Mouse (Mus musculus) heart, adult 2 months (tissue): Measurements from ENCODE around the gene Micu1. TPM values are rescaled to one million over a fixed set of nuclear protein-coding genes. Genes with fewer than 3 reads are reported as not detected.

Experiments
- DNase-seq, 2 experiments: peaks; one replicate each; pipeline ENCODE4 v3.0.0; 2021
- H3K27ac ChIP-seq: fragments of 200-600 bp; 2 replicates; pipeline ENCODE4 v1.8.1; 2022
- H3K27me3 ChIP-seq: fragments of 200-500 bp; 2 replicates; pipeline ENCODE4 v1.6.1; 2012; ENCODE audit warnings: mild to moderate bottlenecking, low read length, inconsistent platforms, mixed read lengths; ENCODE audit not compliant: control insufficient read depth, insufficient read depth
- H3K36me3 ChIP-seq: fragments of 200-500 bp; 2 replicates; pipeline ENCODE4 v1.6.1; 2012; ENCODE audit warnings: low read length, inconsistent platforms; ENCODE audit not compliant: control insufficient read depth, insufficient read depth
- H3K4me1 ChIP-seq: fragments of 200-500 bp; 2 replicates; pipeline ENCODE4 v1.6.1; 2011; ENCODE audit warnings: low read length; ENCODE audit not compliant: control insufficient read depth, insufficient read depth
- H3K4me3 ChIP-seq: fragments of 200-600 bp; 2 replicates; pipeline ENCODE4 v1.8.1; 2022
- H3K79me2 ChIP-seq: fragments of 200-500 bp; replicated peaks from 2 replicates; pipeline ENCODE4 v1.6.1; 2012; ENCODE audit warnings: mild to moderate bottlenecking, inconsistent platforms, low read length, moderate library complexity, mixed read lengths; ENCODE audit not compliant: control insufficient read depth, insufficient read depth
- H3K9ac ChIP-seq: fragments of 200-500 bp; 2 replicates; pipeline ENCODE4 v1.6.1; 2012; ENCODE audit warnings: low read depth, mild to moderate bottlenecking, control low read depth, inconsistent platforms, low read length, mixed read lengths
- CTCF ChIP-seq: fragments of 200-600 bp; IDR thresholded peaks from 2 replicates; pipeline ENCODE4 v1.8.1; 2022; ENCODE audit warnings: antibody characterized with exemption, mild to moderate bottlenecking, moderate library complexity
- EP300 ChIP-seq: fragments of 200-500 bp; IDR thresholded peaks from 2 replicates; pipeline ENCODE4 v1.6.1; 2011; ENCODE audit warnings: low read depth, low read length, control low read depth; ENCODE audit not compliant: insufficient read depth
- POLR2A ChIP-seq: fragments of 200-500 bp; IDR thresholded peaks from 2 replicates; pipeline ENCODE4 v1.6.1; 2011; ENCODE audit warnings: mild to moderate bottlenecking, low read depth, low read length, control low read depth; ENCODE audit not compliant: insufficient read depth
- WGBS: fragments of 180-500 bp; shearing (Covaris S2); methylation state at CpG from one replicate; pipeline ENCODE4 v1.1.7; 2018; 5-methylcytosine and 5-hydroxymethylcytosine counted together
- intact Hi-C: fragments of 180-260 bp; cut with DNase I; formaldehyde crosslinking; loops from one replicate; pipeline ENCODE4 v1.15.1; 2025
- polyA plus RNA-seq: library from polyadenylated mRNA; depleted of rRNA; stranded (reverse); fragments of >200 nt; gene quantifications from 2 replicates; pipeline ENCODE4 v1.2.3, GENCODE M21; 2012
- total RNA-seq, 2 experiments: library from RNA; stranded (reverse); gene quantifications; 2 replicates each; pipeline ENCODE4 v1.2.3; 2021

The Micu1 gene
- total and polyA plus RNA-seq, 3 experiments = 14.1 to 19.7 (median 17.6) TPM

DNA sequence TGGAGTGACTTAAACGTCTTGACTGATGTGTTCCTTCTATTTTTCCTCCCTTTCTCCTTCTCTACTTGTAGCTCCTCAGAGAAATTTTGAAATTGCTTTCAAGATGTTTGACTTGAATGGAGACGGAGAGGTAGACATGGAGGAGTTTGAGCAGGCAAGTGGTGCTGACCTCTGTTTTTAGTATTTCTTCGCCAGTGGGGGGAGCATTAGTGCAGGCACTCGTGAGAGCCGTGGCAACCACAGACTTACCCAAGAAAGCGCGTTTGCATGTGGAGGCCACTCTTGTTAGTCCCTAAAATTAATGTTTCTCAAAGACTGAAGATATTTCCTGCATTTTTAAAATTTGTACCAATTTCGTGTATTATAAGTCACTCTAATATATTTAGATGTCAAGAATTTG, 85.6 kb downstream of the Micu1 start:
- no peak overlapping the region for H3K9ac ChIP-seq
- no peak for DNase-seq
- H3K36me3 ChIP-seq = no peaks in the 10 kb centered on the region
- no peak overlapping the region for H3K27ac ChIP-seq
- no peaks in the 10 kb centered on the region for H3K4me1 ChIP-seq
- no peaks in the 10 kb centered on the region for H3K27me3 ChIP-seq
- H3K79me2 ChIP-seq = no peaks in the 10 kb centered on the region
- TF ChIP-seq POLR2A (no peak), EP300 (no peak), CTCF (no peak)
- intact Hi-C loops = no loop called here
- 88% methylated on average over 8 of the region's 8 CpGs for WGBS
- no peak overlapping the region for H3K4me3 ChIP-seq

DNA sequence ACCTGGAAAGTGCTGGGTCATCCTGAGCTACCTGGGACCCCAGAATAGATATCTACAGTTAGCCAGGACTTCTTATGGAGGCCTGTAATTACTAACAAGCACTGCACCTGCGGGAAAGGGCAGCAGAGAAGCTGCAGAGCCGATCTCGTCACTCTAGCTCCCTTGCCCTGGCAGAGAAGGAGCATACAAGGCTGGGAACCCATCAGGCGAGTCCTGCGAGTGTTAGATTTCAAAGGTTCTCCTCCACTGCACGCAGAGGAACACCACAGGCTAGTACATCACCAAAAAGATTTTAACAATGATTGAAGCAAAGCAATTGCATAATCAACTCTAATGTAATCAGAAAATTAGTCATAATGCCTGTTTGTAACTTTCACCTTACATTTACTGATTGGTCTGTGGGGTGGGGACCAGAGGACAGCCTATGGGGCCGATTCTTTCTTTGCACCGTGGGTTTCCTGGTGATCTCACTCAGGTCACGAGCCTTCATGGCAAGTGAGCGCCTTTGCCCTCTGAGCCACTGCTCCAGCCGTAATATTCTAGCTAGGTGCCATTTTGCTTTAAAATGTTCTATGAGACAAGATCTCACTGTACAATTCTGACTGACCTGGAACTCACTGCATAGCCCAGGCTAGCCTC, 88.1 kb downstream of the Micu1 start:
- Histone ChIP-seq H3K4me1 (no peaks in the 10 kb centered on the region), H3K36me3 (no peaks in the 10 kb centered on the region), H3K4me3 (no peak overlapping the region), H3K79me2 (no peaks in the 10 kb centered on the region), H3K9ac (no peak overlapping the region), H3K27ac (no peak overlapping the region), H3K27me3 (no peaks in the 10 kb centered on the region)
- TF ChIP-seq CTCF (no peak), EP300 (no peak), POLR2A (no peak)
- no peak for DNase-seq
- WGBS = 93% methylated on average over 11 of the region's 11 CpGs
- intact Hi-C loops = no loop called here

DNA sequence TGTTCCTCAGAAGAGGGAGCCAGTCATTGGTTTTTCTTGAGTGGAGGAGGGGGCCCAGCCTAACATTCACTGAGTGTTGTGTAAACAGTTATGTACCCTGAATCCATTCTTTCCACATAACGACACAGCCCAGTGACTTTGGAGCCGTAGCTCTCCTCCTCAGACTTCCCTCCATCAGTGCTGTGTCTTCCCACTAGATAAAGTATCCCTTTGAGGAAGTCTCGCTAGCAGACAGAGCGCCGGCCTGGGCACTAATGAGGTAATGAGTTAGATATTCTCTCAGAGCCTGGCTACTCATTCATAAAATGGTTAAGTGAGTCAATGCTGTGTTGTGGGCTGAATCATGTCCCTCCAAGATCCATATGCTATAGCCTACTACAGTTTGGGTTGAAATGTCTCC, 89.6 kb downstream of the Micu1 start:
- Histone ChIP-seq H3K4me1 (no peaks in the 10 kb centered on the region), H3K9ac (no peak overlapping the region), H3K27ac (no peak overlapping the region), H3K4me3 (no peak overlapping the region), H3K27me3 (no peaks in the 10 kb centered on the region), H3K79me2 (no peaks in the 10 kb centered on the region), H3K36me3 (no peaks in the 10 kb centered on the region)
- no peak for DNase-seq
- intact Hi-C loops = no loop called here
- TF ChIP-seq EP300 (no peak), CTCF (no peak), POLR2A (no peak)
- WGBS = 76% methylated on average over 5 of the region's 5 CpGs

DNA sequence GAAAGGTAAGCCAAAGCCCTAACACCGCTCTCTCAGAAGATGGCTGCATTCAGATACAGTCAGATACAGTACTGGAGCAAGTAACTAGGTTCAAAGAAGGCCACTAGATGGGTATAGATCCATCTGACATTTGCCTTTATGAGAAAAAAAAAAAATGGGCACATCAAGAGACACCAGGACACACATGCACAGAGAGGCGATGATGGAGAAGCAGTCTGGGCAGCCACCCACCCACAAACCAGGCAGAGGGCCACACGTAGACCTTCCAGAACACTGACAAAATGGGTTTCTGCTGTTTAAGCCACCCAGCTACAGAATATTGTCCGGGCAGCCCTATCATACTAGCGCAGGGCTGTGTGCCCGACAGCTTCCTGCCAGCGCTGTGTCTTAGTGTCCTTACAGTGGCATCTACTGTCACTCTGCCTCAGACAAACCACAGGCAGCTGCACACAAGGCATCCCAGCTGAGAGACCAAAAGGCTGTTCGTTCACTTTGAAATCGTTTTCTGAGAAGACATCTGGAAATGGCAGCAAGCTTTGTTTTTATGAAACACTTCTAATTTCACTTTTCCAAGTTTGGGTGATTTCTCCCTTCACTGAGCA, 90.4 kb downstream of the Micu1 start:
- no peak overlapping the region for H3K27ac ChIP-seq

DNA sequence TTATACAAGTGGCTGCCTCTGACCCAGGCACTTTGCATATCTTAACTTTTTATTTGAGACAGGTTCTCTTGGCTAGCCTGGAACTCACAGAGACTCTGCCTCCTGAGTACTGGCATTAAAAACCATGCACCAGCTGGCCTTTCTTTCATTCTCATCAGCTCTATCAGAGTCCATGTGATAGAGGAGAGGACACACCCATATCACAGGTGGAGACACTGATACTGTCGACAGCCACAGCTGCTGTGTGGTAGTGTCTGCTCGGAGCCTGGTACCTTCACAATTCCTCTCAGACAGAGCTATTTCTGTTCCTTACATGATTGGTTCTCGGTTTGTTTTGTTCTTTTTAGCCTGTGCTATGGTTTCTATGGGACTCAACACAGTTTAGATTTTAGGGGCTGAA, 91.2 kb downstream of the Micu1 start:
- no peaks in the 10 kb centered on the region for H3K79me2 ChIP-seq
- WGBS = 64% methylated on average over 3 of the region's 3 CpGs
- no peaks in the 10 kb centered on the region for H3K4me1 ChIP-seq
- no peak for TF ChIP-seq POLR2A
- no peak for TF ChIP-seq EP300
- no peak for TF ChIP-seq CTCF
- intact Hi-C loops = no loop called here
- H3K36me3 ChIP-seq = no peaks in the 10 kb centered on the region
- H3K4me3 ChIP-seq = no peak overlapping the region
- H3K27ac ChIP-seq = no peak overlapping the region
- H3K9ac ChIP-seq = no peak overlapping the region
- H3K27me3 ChIP-seq = no peaks in the 10 kb centered on the region
- no peak for DNase-seq

More for the DNA sequence above, 90.4 kb downstream of the Micu1 start:
- TF ChIP-seq POLR2A = no peak
- TF ChIP-seq CTCF = no peak
- no peak for TF ChIP-seq EP300
- Histone ChIP-seq H3K4me3 (no peak overlapping the region), H3K9ac (no peak overlapping the region), H3K79me2 (no peaks in the 10 kb centered on the region), H3K36me3 (no peaks in the 10 kb centered on the region), H3K27me3 (no peaks in the 10 kb centered on the region), H3K4me1 (no peaks in the 10 kb centered on the region)
- no peak for DNase-seq
- intact Hi-C loops = no loop called here
- 87% methylated on average over 9 of the region's 9 CpGs for WGBS

DNA sequence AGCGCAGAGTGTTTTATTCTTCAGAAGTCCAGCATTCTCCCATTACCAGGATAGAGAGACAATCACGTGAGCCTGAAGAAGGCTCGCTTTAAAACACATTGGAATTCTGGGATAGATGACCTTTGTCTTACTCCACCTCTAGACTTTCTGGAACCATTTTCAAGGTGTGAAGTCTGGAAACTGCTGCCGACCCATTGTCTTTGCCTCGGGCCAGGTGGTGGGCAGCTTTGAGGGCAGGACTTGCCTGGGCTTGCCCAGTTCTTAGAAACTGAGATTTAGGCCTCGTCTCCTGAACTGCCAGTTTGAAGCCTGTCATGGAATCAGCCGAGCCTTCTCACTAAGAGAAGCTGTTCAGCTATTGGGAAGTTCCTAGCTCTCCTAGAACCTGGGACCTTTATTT, 92.8 kb downstream of the Micu1 start:
- H3K27ac ChIP-seq = no peak overlapping the region
- no peaks in the 10 kb centered on the region for H3K27me3 ChIP-seq
- no peaks in the 10 kb centered on the region for H3K79me2 ChIP-seq
- H3K4me1 ChIP-seq = no peaks in the 10 kb centered on the region
- WGBS = 97% methylated on average over 7 of the region's 7 CpGs
- H3K9ac ChIP-seq = no peak overlapping the region
- TF ChIP-seq EP300 (no peak), POLR2A (no peak), CTCF (no peak)
- no peaks in the 10 kb centered on the region for H3K36me3 ChIP-seq
- intact Hi-C loops = no loop called here
- no peak for DNase-seq
- H3K4me3 ChIP-seq = no peak overlapping the region
